Mouse (Mus musculus) CH12.LX (cell line): ENCODE results near the gene Lin28a. TPM values are rescaled to one million over a fixed set of nuclear protein-coding genes. Genes with fewer than 3 reads are reported as not detected.

Experiments
- DNase-seq: peaks from one replicate; pipeline ENCODE4 v3.0.0-alpha.2; 2013; ENCODE audit errors: extremely low read depth
- H3K27ac ChIP-seq: 2 replicates; pipeline ENCODE4 v1.5.1; 2012; ENCODE audit warnings: low read depth, mild to moderate bottlenecking, control low read depth, moderate library complexity; ENCODE audit not compliant: insufficient read depth
- H3K27me3 ChIP-seq: replicated peaks from 2 replicates; pipeline ENCODE3; 2012; ENCODE audit warnings: inconsistent platforms
- H3K36me3 ChIP-seq, 2 experiments: replicated peaks in 1 of 2; 2 replicates each; pipeline versions ENCODE3 to v1.6.1; 2012; ENCODE audit warnings: inconsistent platforms in 1 of 2, low read length in 1 of 2, mild to moderate bottlenecking in 1 of 2, mixed read lengths in 1 of 2, moderate library complexity in 1 of 2; ENCODE audit not compliant: control insufficient read depth in 1 of 2, insufficient read depth in 1 of 2
- H3K4me1 ChIP-seq, 2 experiments: 2 replicates each; pipeline ENCODE4 v1.6.1; 2012; ENCODE audit warnings: inconsistent platforms in 1 of 2, moderate library complexity in 1 of 2; ENCODE audit not compliant: insufficient read depth in 2 of 2, control insufficient read depth in 1 of 2
- H3K4me2 ChIP-seq: 2 replicates; pipeline ENCODE4 v1.6.1; 2012; ENCODE audit warnings: low read depth, mild to moderate bottlenecking, control low read depth; ENCODE audit not compliant: poor library complexity, insufficient read depth, severe bottlenecking
- H3K4me3 ChIP-seq, 3 experiments: fragments of 150-350 bp in 1 of 3; sonication (generic) in 1 of 3; replicated peaks in 1 of 3; 2 replicates each; pipeline versions ENCODE3 to v1.5.1; 2011 to 2012; ENCODE audit warnings: low read depth in 2 of 3, low read length in 2 of 3, mild to moderate bottlenecking in 2 of 3, moderate library complexity in 2 of 3, control low read depth in 1 of 3, improper control_type of control experiment in 1 of 3, inconsistent platforms in 1 of 3, mixed read lengths in 1 of 3; ENCODE audit not compliant: poor library complexity in 1 of 3
- H3K79me2 ChIP-seq: replicated peaks from 2 replicates; pipeline ENCODE4 v1.6.1; 2012; ENCODE audit warnings: mild to moderate bottlenecking, moderate library complexity; ENCODE audit not compliant: control insufficient read depth, poor library complexity, insufficient read depth, severe bottlenecking; ENCODE audit errors: extremely low read depth
- H3K9ac ChIP-seq: 2 replicates; pipeline ENCODE4 v1.6.1; 2012; ENCODE audit warnings: low read depth, mild to moderate bottlenecking, control low read depth, moderate library complexity; ENCODE audit not compliant: insufficient read depth
- H3K9me3 ChIP-seq: replicated peaks from 2 replicates; pipeline ENCODE3; 2012; ENCODE audit warnings: low read length, inconsistent platforms, mixed read lengths
- CTCF ChIP-seq, 2 experiments: IDR thresholded peaks in 1 of 2; conservative IDR thresholded peaks in 1 of 2; 2 replicates each; pipeline ENCODE4 v1.5.1; 2011 to 2012; ENCODE audit warnings: low read depth in 2 of 2, low read length in 2 of 2, improper control_type of control experiment in 1 of 2, inconsistent platforms in 1 of 2, mild to moderate bottlenecking in 1 of 2, moderate library complexity in 1 of 2
- E2F4 ChIP-seq: IDR thresholded peaks from 2 replicates; pipeline ENCODE4 v1.6.1; 2011; ENCODE audit warnings: low read depth, low read length, improper control_type of control experiment; ENCODE audit not compliant: insufficient replicate concordance
- ELF1 ChIP-seq: IDR thresholded peaks from 2 replicates; pipeline ENCODE4 v1.6.1; 2014; ENCODE audit warnings: low read depth, mild to moderate bottlenecking, inconsistent platforms, low read length, improper control_type of control experiment
- ETS1 ChIP-seq: conservative IDR thresholded peaks from 2 replicates; pipeline ENCODE4 v1.6.1; 2012; ENCODE audit warnings: low read depth, mild to moderate bottlenecking, inconsistent platforms, low read length, improper control_type of control experiment, moderate library complexity
- HCFC1 ChIP-seq: IDR thresholded peaks from 2 replicates; pipeline ENCODE4 v1.6.1; 2012; ENCODE audit warnings: low read depth, mild to moderate bottlenecking, inconsistent platforms, low read length, improper control_type of control experiment
- JUND ChIP-seq: conservative IDR thresholded peaks from 2 replicates; pipeline ENCODE4 v1.6.1; 2011; ENCODE audit warnings: low read depth, low read length, improper control_type of control experiment
- MAZ ChIP-seq: IDR thresholded peaks from 2 replicates; pipeline ENCODE4 v1.6.1; 2012; ENCODE audit warnings: low read depth, mild to moderate bottlenecking, inconsistent platforms, low read length, improper control_type of control experiment, moderate library complexity
- MEF2A ChIP-seq: IDR thresholded peaks from 2 replicates; pipeline ENCODE4 v1.6.1; 2014; ENCODE audit warnings: low read depth, mild to moderate bottlenecking, inconsistent platforms, low read length, improper control_type of control experiment, borderline replicate concordance
- MXI1 ChIP-seq: IDR thresholded peaks from 2 replicates; pipeline ENCODE4 v1.6.1; 2011; ENCODE audit warnings: mild to moderate bottlenecking, low read depth, low read length, improper control_type of control experiment
- MYC ChIP-seq: IDR thresholded peaks from 2 replicates; pipeline ENCODE4 v1.6.1; 2011; ENCODE audit warnings: low read depth, mild to moderate bottlenecking, improper control_type of control experiment, low read length
- NELFE ChIP-seq: IDR thresholded peaks from 2 replicates; pipeline ENCODE4 v1.6.1; 2011; ENCODE audit warnings: low read depth, low read length, improper control_type of control experiment
- NRF1 ChIP-seq: IDR thresholded peaks from 2 replicates; pipeline ENCODE4 v1.6.1; 2014; ENCODE audit warnings: low read depth, mild to moderate bottlenecking, inconsistent platforms, low read length, improper control_type of control experiment, moderate library complexity
- RCOR1 ChIP-seq: conservative IDR thresholded peaks from 2 replicates; pipeline ENCODE4 v1.6.1; 2012; ENCODE audit warnings: low read depth, mild to moderate bottlenecking, inconsistent platforms, low read length, improper control_type of control experiment
- SIN3A ChIP-seq: IDR thresholded peaks from 2 replicates; pipeline ENCODE4 v1.6.1; 2012; ENCODE audit warnings: low read length, improper control_type of control experiment, inconsistent platforms
- SMC3 ChIP-seq: IDR thresholded peaks from 2 replicates; pipeline ENCODE4 v1.6.1; 2011; ENCODE audit warnings: low read depth, low read length, improper control_type of control experiment
- TCF12 ChIP-seq: IDR thresholded peaks from 2 replicates; pipeline ENCODE4 v1.6.1; 2014; ENCODE audit warnings: low read depth, mild to moderate bottlenecking, inconsistent platforms, low read length, improper control_type of control experiment
- ZC3H11A ChIP-seq: IDR thresholded peaks from 2 replicates; pipeline ENCODE4 v1.6.1; 2012; ENCODE audit warnings: low read depth, mild to moderate bottlenecking, inconsistent platforms, low read length, improper control_type of control experiment
- ZKSCAN1 ChIP-seq: IDR thresholded peaks from 2 replicates; pipeline ENCODE4 v1.6.1; 2012; ENCODE audit warnings: low read depth, inconsistent platforms, low read length, improper control_type of control experiment, borderline replicate concordance
- ZNF384 ChIP-seq: IDR thresholded peaks from 2 replicates; pipeline ENCODE4 v1.6.1; 2012; ENCODE audit warnings: low read depth, low read length, improper control_type of control experiment, inconsistent platforms
- dilution Hi-C: fragments of 300-500 bp; cut with MboI; formaldehyde crosslinking; loops from 2 replicates; pipeline ENCODE4 v1.14.3; 2020; ENCODE audit warnings: low sequenced_read_pairs; ENCODE audit not compliant: extremely low pct_unique_long_range_greater_than_20kb, extremely low pct_ligation_motif_present
- in situ Hi-C: fragments of 300-500 bp; cut with MboI; formaldehyde crosslinking; loops from 3 replicates; pipeline ENCODE4 v1.14.3; 2019; ENCODE audit warnings: low sequenced_read_pairs, low pct_ligation_motif_present, low pct_unique_long_range_greater_than_20kb, mixed read lengths
- polyA plus RNA-seq: library from polyadenylated mRNA; unstranded; fragments of >175 nt; gene quantifications from 2 replicates; pipeline ENCODE4 v1.2.1, GENCODE M21; 2012; ENCODE audit warnings: low read depth; ENCODE audit not compliant: insufficient read length
- total RNA-seq, 2 experiments: library from RNA; depleted of rRNA; stranded (reverse); fragments of 300-350 nt in 1 of 2; fragments of >200 nt in 1 of 2; gene quantifications; 2 replicates each; pipeline ENCODE4 v1.2.3; 2012 to 2014

Lin28a gene
- total and polyA plus RNA-seq, 3 experiments: 0.08 TPM; not detected in 2

DNA sequence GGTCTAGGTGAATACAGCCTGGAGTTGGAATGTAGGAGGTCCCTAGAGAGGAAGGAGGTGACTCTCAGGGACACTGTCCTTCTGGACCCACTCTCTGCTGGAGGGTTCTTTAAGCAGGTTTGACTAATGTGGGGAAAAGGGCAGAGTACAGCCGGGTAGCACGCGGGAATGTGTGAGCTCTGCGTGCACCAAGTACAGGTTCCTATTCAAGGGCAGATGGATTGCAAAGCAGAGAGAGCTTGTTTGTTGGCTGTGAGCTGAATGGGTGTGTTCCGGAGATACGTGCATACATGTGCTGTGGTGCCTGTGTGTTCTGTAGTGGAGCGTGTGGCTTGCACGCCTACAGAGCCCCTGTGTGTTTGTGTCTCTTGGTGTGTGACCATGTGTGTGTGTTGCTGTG, 48.7 kb upstream of the Lin28a start:
- TF ChIP-seq ETS1 (no peak), ZNF384 (no peak), MAZ (no peak), JUND (no peak), ZKSCAN1 (no peak), MEF2A (no peak), E2F4 (no peak)
- H3K27me3 ChIP-seq: peaks cover 1% of the 10 kb centered on the region

DNA sequence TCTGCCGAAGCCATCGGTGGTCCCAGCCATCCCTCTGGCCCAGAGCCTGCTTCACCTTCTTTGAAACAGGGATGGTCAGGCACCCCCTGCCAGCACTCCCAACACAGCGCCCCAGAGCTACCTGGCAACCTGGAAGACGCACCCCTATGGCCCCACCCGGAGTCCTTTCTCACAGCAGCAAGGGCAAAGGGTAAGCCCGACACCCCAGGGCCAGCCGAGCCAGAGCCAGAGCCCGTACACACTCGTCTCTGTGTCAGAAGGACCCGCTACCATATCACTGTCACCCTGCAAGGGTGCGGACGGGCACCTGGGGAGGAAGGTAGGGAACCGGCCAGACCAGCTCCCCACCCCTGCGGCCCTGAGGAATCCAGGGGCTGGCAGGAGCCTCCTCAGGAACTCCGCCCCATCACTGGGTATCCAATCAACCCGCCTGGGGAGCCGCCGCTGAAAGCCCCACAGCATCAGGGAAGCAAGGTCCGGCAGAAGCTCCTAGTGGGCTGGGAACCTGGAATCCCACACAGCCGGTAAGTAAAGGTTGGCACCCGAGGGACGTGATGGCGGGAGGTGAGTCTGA, 46.9 kb upstream of the Lin28a start:
- Histone ChIP-seq H3K9me3 (no peaks in the 10 kb centered on the region), H3K4me1 (peaks cover 3 to 20% of the 10 kb centered on the region in 2 experiments), H3K9ac (no peak overlapping the region), H3K4me2 (no peak overlapping the region), H3K36me3 (no peaks in the 10 kb centered on the region), H3K27me3 (no peaks in the 10 kb centered on the region), H3K27ac (no peak overlapping the region), H3K4me3 (no peak overlapping the region), H3K79me2 (no peaks in the 10 kb centered on the region)
- dilution Hi-C loops: no loop called here
- no peak for DNase-seq
- in situ Hi-C loops: no loop called here
- no peak for TF ChIP-seq NELFE
- TF ChIP-seq MYC: no peak
- TF ChIP-seq SMC3: no peak
- TF ChIP-seq SIN3A: no peak
- TF ChIP-seq MXI1: no peak
- no peak for TF ChIP-seq RCOR1
- no peak for TF ChIP-seq TCF12
- TF ChIP-seq ELF1: no peak
- no peak for TF ChIP-seq E2F4
- TF ChIP-seq HCFC1: no peak
- no peak for TF ChIP-seq NRF1
- TF ChIP-seq CTCF (conservative IDR thresholded peaks at IDR 0.05 in 1 of 2, IDR thresholded peaks at IDR 0.05 in 1 of 2; ENCODE audit: low read depth in 2 of 2, low read length in 2 of 2): no peak
- no peak for TF ChIP-seq ZC3H11A

More for the DNA sequence above, 48.7 kb upstream of the Lin28a start:
- dilution Hi-C loops (no loop called here), in situ Hi-C loops (no loop called here)
- no peaks in the 10 kb centered on the region for H3K79me2 ChIP-seq
- H3K4me2 ChIP-seq: no peak overlapping the region
- no peak for DNase-seq
- H3K4me1 ChIP-seq: peaks cover 3 to 12% of the 10 kb centered on the region in 2 experiments
- H3K27ac ChIP-seq: no peak overlapping the region
- H3K9me3 ChIP-seq: no peaks in the 10 kb centered on the region
- no peak overlapping the region for H3K9ac ChIP-seq
- H3K4me3 ChIP-seq: no peak overlapping the region
- no peaks in the 10 kb centered on the region for H3K36me3 ChIP-seq
